Mouse (Mus musculus): ENCODE results near the gene Spata33.
A peak's percentile ranks its signal among the peaks of the same experiment; 100 is the strongest.
"Not testable (repeated sequence)": the region's sequence is repeated elsewhere in the genome, so short reads cannot be mapped to it uniquely, and the experiment has no call there.

Spata33 gene

DNA sequence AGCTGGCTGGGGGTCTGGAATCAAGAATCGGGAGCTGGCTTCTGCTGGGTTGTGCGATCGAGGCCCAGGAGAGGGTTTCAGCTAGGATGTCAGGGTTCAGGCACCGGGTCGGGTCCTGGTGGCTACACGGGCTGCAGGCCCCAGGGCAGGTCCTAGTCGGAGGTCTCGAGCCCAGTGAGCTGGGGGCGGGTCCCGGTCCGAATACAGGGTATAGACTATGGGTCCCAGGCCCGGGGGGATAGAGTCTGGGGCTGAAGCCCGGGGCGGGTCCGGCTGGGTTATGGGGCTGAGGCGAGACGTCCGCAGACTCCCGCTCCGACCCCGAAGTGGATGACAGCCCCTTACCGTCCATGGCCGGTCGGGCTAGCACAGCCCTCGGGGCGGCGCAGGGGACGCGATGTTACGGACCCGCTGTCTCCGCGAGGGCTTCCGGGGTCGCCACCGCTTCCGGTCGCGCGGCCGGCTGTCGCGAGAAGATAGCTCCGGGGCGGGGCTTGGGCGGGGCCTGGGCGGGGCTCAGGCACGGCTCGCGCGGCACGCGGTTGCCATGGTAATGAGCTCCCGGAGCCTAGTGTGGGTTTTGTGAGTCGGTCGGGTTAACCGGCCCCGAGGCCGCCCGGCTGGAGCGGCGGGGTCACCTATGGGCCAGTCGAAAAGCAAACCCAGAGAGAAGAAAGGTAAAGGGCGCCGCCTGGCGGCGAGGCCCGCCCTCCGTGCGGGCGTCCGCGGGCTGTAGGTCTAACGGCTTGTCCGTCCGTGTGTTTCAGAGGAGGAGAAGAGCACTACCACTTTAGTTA is at the start of gene Spata33, which contains the start of gene Chmp1a:
Gene Spata33 (plus strand): TSS at position 512 of the 797 bp plus-strand sequence.
Gene Chmp1a (minus strand): TSS at position 443 of the 797 bp plus-strand sequence.
- DNase-seq, result peak; percentile 76 to 81

DNA sequence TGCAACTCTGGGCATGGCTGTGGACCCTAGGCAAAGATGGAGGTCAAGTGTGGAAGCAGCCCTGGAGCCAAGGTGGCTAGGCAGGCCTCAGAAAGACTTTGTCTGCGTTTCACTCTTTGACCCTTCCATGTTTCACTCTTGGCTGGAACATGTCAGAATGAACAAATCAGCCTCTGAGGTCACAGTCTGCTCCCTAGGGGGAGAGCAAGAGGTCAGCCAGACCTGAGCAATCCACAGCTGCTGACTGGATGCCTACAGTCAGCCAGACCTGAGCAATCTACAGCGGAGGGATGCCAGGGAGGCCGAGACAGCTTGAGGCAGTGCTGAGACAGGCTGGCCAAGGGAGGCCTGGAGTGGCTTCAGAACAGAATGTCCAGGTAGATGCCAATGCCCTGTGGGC is 31.2 kb upstream of the Spata33 start:
- DNase-seq, result no peak

DNA sequence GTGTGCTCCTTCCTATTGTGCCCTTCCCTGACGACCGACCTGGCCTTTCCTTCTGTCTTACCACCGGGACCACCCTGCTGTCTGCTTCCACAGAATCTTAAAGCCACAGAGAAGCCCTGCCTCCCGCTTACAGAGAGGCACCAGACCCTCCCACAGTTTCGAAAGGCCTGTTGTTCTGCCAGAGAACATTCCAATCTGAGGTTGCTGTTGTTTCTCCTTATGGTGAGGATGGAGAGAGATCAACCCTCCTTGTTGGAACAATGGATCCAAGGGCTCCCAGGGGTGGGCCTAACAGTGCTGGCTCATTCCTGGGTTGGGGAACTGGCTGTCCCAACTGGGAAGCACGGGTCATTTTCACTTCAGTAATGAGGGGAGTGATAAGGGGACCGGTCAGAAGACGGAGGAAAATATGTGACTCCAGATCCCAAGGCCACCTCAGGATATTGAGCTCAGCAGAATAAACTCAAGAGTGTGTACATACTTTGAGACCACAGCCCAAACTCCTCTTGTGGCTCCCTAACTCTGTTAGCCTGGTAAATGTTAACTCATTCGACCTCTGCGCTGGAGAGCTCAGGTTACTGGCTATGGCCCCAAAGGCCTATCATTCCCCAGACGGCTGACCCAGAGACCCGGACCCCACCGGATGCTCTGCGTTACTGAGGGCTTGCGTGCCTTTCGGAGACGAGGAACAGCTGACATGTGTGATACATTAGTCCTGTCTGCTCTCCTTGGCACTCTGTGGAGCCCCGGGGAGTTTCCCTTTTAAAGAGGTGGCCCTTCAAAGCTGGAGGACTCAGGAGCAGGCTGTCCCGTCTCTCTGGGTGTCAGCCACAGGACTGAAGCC is 26.8 kb upstream of the Spata33 start, which contains the start of gene Dpep1:
Gene Dpep1 (plus strand): TSS at position 677 of the 844 bp plus-strand sequence.
- DNase-seq, result no peak

DNA sequence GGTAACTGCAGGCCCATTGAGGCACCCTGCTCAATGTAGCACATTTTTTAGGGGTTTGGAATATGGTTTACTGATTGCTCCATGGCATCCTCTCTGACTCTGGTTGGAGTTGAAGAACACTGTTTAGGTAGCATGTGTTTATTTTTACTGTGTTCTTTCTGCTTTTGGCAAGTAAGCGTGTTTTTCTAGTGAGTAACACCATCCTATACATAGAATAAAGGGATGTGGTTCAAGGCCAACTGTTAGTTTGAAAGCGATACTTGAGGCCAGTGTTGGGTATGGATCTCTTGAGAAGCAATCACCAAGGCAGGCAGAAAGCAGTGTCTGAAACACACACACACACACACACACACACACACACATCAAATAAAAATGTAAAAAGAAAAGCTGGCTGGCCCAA is 24.6 kb upstream of the Spata33 start:
- no peak for DNase-seq

DNA sequence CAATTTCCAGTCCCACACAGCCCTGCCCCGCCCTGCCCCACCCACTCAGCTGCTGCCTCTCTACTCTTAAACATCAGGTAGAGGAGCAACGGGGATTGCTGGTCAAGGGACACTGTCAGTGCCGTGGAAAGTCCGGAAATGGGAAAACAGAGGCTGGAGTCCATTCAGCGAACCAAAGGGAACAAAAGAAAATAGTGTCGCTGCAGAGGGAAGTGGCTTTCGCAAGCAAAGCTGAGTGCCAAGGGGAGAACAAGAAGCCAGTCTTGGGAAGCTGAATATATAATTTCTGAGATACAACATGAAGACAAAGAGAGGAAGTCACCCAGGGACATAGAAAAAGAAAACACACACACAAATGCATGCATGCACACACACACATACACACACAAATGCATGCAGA is 23.8 kb upstream of the Spata33 start:
- DNase-seq, result no peak

DNA sequence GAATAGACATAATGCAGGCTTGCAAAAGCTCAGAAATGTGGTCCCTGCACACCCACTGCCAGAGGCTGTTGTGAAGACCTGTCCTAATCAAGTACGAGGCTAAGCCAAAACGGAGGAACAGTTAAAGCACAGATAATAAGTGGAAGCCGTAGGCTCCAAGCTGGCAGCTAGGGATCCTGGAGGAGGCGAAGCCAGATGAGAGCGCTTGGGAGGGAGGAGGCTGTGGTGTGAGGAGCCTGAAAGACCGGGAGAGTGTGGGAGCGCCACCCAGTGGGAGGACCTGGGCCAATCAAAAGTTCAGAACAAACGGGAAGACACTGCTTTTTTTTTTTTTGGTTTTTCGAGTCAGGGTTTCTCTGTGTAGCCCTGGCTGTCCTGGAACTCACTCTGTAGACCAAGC is 22.0 kb upstream of the Spata33 start:
- peak in 1 of 2 experiments; percentile 42 for DNase-seq

DNA sequence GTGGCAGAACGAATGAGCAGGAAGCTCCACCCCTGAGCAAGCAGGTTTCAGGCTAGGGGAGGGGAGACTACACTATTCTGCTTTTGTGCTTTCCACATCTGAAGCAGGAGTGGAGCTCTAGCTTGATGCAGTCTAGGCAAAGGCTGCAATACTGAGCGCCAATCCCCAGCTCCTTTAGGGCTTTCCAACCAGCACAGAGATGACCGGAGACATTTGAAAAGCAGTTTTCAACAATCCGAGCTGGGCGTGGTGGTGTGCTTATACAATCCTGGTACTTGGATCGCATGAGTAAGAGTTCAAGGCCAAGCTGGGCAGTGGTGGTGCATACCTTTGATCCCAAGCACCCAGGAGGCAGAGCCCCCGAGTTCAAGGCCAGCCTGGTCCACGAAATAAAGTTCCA is 20.7 kb upstream of the Spata33 start:
- no peak for DNase-seq

DNA sequence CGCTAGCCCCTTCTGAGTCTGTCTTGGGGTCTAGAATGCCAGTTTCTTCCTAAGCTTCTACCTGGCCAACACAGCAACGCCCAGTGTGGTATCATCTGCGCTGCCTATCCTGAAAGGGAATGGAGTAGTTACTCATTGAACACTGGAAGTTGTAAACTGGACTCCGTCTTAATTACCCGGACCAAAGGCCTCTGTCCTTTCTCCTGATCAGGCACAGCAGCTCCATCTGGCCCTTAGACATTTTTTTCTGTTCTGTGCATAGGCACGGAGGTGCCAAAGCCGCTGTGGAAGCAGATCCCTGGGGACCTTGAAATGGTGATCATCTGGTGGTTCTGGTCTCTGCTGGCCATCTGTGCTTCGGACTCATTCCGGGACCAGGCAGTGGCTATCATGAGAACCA is 18.9 kb upstream of the Spata33 start:
- DNase-seq, result no peak

DNA sequence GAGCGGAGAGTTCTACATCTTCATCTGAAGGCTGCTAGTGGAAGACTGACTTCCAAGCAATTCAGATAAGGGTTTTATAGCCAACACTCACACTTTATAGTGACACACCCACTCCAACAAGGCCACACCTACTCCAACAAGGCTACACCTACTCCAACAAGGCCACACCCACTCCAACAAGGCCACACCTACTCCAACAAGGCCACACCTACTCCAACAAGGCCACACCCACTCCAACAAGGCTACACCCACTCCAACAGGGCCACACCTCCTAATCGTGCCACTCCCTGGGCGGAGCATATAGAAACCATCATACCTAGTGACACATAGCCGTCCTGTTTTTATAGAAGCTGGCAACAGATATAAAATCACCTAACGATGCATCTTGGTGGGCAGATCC is 15.6 kb upstream of the Spata33 start:
- DNase-seq, result not testable (repeated sequence)

DNA sequence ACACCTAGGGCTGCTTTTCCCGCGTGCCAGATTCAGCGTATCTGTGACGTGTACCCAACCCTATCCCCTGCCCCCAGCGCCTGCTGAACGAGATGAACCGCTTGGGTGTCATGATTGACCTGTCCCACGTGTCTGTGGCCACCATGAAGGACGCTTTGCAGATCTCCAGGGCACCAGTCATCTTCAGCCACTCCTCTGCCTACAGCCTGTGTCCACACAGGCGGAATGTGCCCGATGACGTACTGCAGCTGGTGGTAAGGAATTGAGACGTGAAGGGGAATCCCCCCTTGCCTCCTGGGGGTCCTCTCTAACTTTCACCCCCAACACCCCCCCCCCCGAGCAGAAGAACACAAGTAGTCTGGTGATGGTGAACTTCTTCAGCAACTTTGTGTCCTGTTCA is 12.8 kb upstream of the Spata33 start:
- no peak for DNase-seq

DNA sequence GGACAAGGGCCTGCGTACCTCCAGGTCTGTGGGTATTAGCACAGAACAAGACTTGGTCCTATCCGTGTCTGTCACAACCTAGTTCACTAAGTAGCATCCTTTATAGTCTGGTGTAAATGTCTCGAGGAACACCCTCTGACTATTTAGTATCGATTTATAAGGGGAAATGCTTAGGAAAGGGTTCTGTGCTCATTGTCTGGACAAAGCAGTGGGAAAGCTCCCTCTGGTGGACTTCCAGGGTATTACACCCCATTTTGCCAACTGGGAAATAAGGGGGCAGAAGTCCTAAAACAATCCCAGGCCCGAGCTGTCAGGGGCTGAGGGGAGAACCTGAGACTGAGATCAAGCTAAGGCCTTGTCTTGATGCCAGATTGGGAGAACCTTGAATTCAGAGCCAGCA is 10.3 kb upstream of the Spata33 start:
- peak in 1 of 2 experiments; percentile 65 for DNase-seq

DNA sequence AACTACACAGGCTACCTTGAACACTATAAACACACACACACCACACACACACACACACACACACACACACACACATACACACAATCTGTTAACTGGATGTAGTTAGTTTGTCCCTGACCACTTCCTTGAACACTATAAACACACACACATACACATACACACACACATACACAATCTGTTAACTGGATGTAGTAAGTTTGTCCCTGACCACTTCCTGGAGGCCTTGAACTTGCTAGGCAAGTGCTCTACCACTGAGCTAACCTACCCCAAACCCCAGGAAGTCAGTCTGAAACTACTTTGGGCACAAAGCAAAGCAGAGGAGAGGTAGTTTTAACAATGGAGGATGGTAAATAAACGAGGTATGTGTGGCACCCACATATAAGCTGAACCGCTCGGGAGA is 9.1 kb upstream of the Spata33 start:
- no peak for DNase-seq

DNA sequence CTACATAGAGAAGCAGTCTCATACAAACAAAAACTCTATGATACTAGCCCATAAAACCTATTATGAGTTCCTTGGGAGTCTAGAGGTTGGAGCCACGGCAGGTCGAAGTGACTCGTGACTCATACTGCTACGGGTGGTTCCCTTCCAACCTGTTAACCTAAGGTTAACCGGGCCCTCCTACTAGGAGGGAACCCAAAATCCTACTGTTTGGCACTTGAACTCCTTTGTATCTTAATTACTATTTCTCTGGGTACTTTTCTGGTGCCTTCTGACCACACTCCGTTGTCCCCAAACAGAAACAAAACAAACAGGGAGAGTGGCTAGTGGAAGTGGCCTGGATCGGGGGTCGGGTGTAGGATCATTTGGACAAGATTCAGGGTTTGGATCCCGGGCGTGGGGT is 756 bp upstream of the Spata33 start:
- no peak for DNase-seq

DNA sequence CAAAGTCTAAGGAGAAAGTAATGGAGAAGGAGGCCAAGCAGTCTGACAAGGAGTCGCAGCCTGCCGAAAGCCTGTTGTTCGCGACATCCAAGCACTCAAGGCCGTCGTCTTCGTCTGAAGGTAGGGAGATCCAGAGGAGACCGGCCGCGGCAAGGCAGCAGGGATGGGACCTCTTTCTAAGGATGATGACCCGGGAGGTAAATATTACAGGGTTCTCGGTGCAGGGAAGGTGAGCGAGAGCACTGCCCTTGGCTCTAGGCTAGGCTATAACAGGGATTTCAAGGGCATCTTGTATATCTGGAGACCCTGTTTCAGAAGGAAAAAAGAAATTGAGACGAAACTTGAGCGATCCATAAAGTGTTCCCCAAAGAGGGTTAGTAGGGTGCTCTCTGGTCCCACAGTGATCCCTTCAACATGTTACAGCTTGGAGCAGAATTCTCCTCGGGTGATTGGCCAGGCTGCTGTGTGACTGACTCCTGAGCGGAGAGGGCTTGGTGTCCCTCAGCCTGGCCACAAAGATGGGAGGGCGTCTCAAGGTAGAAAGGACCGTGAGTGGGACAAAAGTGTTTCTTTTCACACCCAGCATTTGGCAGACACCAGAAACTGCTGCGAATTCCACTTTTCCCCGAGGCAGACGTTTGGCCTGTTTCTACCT is 613 bp downstream of the Spata33 start:
- no peak for DNase-seq

DNA sequence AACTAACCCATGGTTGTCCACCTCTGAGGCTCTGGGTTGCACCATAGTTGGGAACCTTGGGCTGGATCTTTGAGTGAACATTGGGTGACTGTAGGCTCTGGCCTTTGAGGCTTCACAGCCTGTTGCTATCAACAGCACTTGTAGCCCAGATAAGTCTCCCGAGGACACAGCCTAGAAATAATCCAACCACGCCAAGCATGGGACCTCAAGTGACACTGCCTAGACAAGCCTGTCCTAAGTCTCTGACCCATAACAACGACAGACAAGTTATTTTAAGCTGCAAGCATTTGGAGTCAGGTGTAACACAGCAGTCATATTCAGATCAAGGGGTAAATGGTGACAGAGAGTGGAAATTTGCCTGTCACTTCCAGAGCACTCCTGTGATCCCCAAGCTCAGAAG is 2.8 kb downstream of the Spata33 start:
- no peak for DNase-seq

DNA sequence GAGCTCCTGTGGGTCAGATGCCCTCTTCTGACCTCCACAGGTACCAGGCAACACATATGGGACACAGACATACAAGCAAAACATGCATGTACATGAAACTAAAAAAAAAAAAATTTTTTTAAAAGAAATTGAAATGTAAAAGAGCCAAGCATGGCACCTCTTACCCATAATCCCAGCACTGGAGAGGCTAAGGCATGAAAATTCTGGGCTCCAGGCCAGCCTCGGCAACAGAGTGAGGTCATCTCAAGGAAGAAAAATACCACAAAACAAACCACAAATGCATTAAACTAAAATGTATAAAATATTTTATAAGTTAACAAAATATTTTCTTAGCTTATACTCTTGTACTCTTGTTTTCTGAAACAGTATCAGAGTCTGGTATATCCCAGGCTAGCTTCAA is 8.3 kb downstream of the Spata33 start:
- DNase-seq, result no peak

DNA sequence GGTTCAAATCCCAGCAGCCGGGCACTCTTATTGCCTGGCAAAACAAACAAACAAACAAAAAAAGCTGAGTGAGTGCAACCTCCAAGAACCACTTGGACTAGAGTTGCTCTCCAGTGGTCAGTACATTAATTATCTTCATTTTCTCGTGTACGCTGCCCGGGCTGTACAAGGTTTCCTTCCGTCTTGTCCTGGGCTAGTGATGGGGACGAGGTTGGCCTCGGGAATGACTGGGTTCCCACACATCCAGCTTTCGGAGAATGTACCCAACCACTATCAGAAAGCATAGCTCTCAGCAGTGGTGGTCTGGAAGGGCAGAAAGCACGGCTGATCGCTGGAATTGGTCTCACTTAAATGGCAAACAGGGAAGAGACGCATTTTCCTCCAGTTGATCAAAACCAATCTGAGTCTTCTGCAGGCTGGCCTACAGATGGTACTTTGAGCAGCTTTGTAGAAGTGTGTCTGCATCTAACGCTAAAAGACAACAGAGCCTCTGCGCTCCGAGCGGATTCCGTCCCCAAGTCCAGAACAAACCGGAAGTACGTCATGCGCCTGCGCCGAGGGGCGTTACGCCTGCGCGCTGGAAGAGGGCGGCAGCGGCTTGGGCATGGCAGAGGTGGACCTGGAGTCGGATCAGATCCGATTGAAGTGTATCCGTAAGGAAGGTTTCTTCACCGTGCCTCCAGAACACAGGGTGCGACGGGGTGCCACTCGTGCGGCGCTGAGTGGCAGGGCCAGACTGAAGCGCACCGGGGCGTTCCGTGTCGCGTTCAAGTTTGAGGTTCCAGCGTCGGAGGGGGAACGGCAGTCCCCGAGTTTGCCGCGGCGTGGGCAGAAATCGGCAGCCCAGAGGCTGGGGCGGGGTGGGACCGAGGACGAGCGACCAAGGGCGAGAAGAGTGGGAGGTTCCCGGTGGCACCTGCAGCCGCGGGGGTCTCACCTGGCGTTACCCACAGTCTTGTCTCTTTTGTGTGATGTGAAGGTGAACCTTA is 11.9 kb downstream of the Spata33 start, which contains the start of gene Cdk10:
Gene Cdk10 (plus strand): TSS at position 565 of the 989 bp plus-strand sequence.
- peak; percentile 82 to 93 for DNase-seq

DNA sequence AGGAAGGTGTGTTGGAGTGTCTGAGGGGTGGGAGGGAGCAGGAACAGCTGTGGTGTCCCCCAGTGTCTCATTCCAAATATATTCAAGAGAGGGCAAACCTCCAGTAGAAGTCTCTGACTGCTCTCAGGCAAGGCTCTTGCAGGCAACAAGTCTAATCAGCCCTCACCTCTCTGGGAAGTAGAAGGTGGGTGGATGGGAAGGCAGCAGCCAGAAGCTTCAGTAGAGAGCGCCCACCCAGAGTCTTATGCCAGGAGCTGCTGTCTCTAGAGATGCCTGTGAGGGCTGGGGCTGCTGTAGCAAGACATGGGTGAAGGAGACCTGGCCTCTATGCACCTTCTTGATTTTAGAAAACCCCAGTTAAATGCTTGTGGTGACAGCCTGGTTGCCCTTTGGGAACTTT is 15.8 kb downstream of the Spata33 start:
- DNase-seq, result no peak

DNA sequence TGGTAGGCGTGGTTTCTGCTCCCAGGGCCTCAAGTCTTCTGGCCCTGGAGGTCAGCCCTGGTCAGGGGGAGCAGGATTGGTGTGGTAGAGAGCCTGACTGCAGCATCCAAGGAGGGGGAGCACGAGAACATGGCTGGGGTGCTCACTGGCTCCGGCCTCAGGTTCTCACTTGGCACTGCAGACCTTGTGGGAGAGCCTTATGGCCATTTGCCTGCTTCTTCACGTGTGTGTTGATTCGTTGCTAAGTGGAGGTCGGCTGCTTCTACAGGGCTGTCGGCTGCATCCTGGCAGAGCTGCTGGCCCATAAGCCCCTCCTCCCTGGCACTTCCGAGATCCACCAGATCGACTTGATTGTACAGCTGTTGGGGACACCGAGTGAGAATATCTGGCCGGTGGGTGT is 17.7 kb downstream of the Spata33 start:
- not testable (repeated sequence) for DNase-seq

DNA sequence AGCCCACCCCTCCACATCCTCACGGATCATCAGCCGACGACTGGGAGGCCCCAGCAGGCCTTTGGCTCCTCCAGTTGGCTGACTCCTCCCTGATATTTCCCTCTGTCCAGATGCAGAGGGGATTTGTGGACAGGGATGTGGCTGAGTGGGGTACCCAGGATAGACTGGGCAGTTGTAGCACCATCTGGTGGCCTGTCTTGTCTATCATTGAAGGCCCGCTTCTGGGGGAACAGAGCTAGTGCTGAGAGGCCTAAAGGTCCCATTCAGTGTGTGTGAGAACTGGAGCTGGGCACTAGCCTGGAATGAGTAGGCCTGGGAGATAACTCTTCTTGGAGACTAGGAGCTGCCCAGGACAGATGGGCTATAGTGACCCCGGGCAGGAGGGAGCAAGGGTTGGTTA is 19.1 kb downstream of the Spata33 start:
- no peak for DNase-seq

DNA sequence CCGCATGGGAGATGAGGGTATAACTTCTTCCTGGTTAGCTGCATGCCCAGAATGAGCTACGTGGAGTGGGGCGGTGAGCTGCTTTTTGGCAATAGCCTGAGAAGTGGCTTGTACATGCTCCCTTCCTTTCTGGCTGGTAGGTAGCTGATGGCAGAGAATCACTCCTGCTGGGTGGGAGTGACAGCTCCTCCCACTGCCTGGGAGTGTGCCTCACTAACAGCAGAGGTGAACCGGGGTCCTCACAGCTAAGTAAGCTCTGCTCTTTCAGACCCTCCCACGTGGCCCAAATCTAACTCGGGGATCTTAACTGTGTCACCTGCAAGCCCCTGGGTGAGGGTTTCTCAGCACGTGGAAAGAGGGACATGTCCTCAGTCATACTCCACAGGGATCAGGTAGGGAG is 19.9 kb downstream of the Spata33 start:
- no peak for DNase-seq

DNA sequence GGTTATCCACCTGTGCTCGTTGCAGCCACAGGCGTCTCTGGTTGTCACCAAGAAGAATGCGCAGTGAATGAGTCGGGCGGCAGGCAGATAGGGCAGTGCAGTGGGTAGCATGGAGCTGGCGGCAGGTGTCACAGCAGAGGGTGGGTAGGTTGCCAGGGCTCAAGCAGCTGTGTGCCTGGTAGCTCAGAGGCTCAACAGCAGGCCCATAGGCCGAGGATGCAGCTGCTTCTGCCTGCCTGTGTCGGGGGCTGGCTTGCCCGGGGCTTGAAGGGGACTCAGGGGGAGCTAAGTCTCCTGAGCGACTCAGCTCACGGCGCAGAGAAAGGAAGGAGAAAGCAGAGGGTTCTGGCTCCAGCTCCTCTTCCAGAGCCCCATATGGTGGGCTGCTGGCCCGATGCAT is 20.7 kb downstream of the Spata33 start:
- no peak for DNase-seq

Measured in spleen, adult 18-20 months (tissue).